Mouse (Mus musculus): Measurements from ENCODE around the gene Tmem186. TPM values are rescaled to one million over a fixed set of nuclear protein-coding genes. Genes with fewer than 3 reads are reported as not detected.

The Tmem186 gene
- polyA plus RNA-seq, 1 experiment from 2014 or later = 17.2 TPM

- H3K9me3 ChIP-seq (ENCODE audit: control insufficient read depth, low read length) = no peaks in the 10 kb centered on the region
- 0 out of 2 replicates have a peak, but pooled peaks cover 2% of the 10 kb centered on the region for H3K27me3 ChIP-seq (ENCODE audit: control insufficient read depth, insufficient read depth, low read length)
- no peak overlapping the region for H3K27ac ChIP-seq (replicated peaks; ENCODE audit: low read depth, low read length)
- H3K4me1 ChIP-seq (ENCODE audit: control insufficient read depth, insufficient read depth, low read length) = no peaks in the 10 kb centered on the region
- no peak overlapping the region for H3K4me3 ChIP-seq (ENCODE audit: low read depth, low read length)
- 53% methylated on average over 4 of the region's 4 CpGs for WGBS
- ATAC-seq (ENCODE audit: insufficient number of reproducible peaks, low FRiP score, low TSS enrichment, low read depth) (no peak), DNase-seq (ENCODE audit: low spot score) (peak; percentile 47)
- no peak overlapping the region for H3K4me2 ChIP-seq (ENCODE audit: low read depth, severe bottlenecking)
- no peaks in the 10 kb centered on the region for H3K36me3 ChIP-seq (ENCODE audit: control insufficient read depth, insufficient read depth, low read length)
- no peak overlapping the region for H3K9ac ChIP-seq (ENCODE audit: low read length)
Measured at GRCm38 (mm10) chr16:8676800-8677199, 39.3 kb upstream of the Tmem186 start.

GRCm38 (mm10) chr16:8676228-8676627 is 38.7 kb upstream of the Tmem186 start:
- H3K9me3 ChIP-seq (ENCODE audit: control insufficient read depth, low read length) = no peaks in the 10 kb centered on the region
- no peak overlapping the region for H3K27ac ChIP-seq (replicated peaks; ENCODE audit: low read depth, low read length)
- 84% methylated on average over 2 of the region's 2 CpGs for WGBS
- ATAC-seq (ENCODE audit: insufficient number of reproducible peaks, low FRiP score, low TSS enrichment, low read depth) = no peak
- no peak overlapping the region for H3K9ac ChIP-seq (ENCODE audit: low read length)
- H3K4me1 ChIP-seq (ENCODE audit: control insufficient read depth, insufficient read depth, low read length) = no peaks in the 10 kb centered on the region
- H3K27me3 ChIP-seq (ENCODE audit: control insufficient read depth, insufficient read depth, low read length) = 0 out of 2 replicates have a peak, but pooled peaks cover 2% of the 10 kb centered on the region
- no peaks in the 10 kb centered on the region for H3K36me3 ChIP-seq (ENCODE audit: control insufficient read depth, insufficient read depth, low read length)
- no peak overlapping the region for H3K4me2 ChIP-seq (ENCODE audit: low read depth, severe bottlenecking)
- no peak overlapping the region for H3K4me3 ChIP-seq (ENCODE audit: low read depth, low read length)
- no peak for DNase-seq (ENCODE audit: low spot score)

- Histone ChIP-seq H3K36me3 (ENCODE audit: control insufficient read depth, insufficient read depth, low read length) (no peaks in the 10 kb centered on the region), H3K4me2 (ENCODE audit: low read depth, severe bottlenecking) (no peak overlapping the region), H3K9me3 (ENCODE audit: control insufficient read depth, low read length) (no peaks in the 10 kb centered on the region), H3K27me3 (ENCODE audit: control insufficient read depth, insufficient read depth, low read length) (0 out of 2 replicates have a peak, but pooled peaks cover 2% of the 10 kb centered on the region), H3K27ac (replicated peaks; ENCODE audit: low read depth, low read length) (no peak overlapping the region), H3K9ac (ENCODE audit: low read length) (no peak overlapping the region), H3K4me3 (ENCODE audit: low read depth, low read length) (no peak overlapping the region), H3K4me1 (ENCODE audit: control insufficient read depth, insufficient read depth, low read length) (peaks cover 2% of the 10 kb centered on the region)
- ATAC-seq (ENCODE audit: insufficient number of reproducible peaks, low FRiP score, low TSS enrichment, low read depth) (no peak), DNase-seq (ENCODE audit: low spot score) (no peak)
- 86% methylated on average over 8 of the region's 8 CpGs for WGBS
Measured at GRCm38 (mm10) chr16:8675559-8675958, 38.0 kb upstream of the Tmem186 start.

- peaks cover 14% of the 10 kb centered on the region for H3K4me1 ChIP-seq (ENCODE audit: control insufficient read depth, insufficient read depth, low read length)
- H3K9ac ChIP-seq (ENCODE audit: low read length) = no peak overlapping the region
- no peak overlapping the region for H3K4me2 ChIP-seq (ENCODE audit: low read depth, severe bottlenecking)
- WGBS = 5% methylated on average over 8 of the region's 8 CpGs
- H3K4me3 ChIP-seq (ENCODE audit: low read depth, low read length) = no peak overlapping the region
- H3K27me3 ChIP-seq (ENCODE audit: control insufficient read depth, insufficient read depth, low read length) = 0 out of 2 replicates have a peak, but pooled peaks cover 2% of the 10 kb centered on the region
- no peaks in the 10 kb centered on the region for H3K9me3 ChIP-seq (ENCODE audit: control insufficient read depth, low read length)
- H3K27ac ChIP-seq (replicated peaks; ENCODE audit: low read depth, low read length) = no peak overlapping the region
- ATAC-seq (ENCODE audit: insufficient number of reproducible peaks, low FRiP score, low TSS enrichment, low read depth) = no peak
- H3K36me3 ChIP-seq (ENCODE audit: control insufficient read depth, insufficient read depth, low read length) = no peaks in the 10 kb centered on the region
- DNase-seq (ENCODE audit: low spot score) = peak; percentile 74
Measured at GRCm38 (mm10) chr16:8674165-8674564, 36.7 kb upstream of the Tmem186 start.

GRCm38 (mm10) chr16:8673343-8673742 is 35.8 kb upstream of the Tmem186 start:
- no peak overlapping the region for H3K27ac ChIP-seq (replicated peaks; ENCODE audit: low read depth, low read length)
- H3K36me3 ChIP-seq (ENCODE audit: control insufficient read depth, insufficient read depth, low read length) = no peaks in the 10 kb centered on the region
- DNase-seq (ENCODE audit: low spot score) (no peak), ATAC-seq (ENCODE audit: insufficient number of reproducible peaks, low FRiP score, low TSS enrichment, low read depth) (no peak)
- H3K27me3 ChIP-seq (ENCODE audit: control insufficient read depth, insufficient read depth, low read length) = 0 out of 2 replicates have a peak, but pooled peaks cover 2% of the 10 kb centered on the region
- WGBS = 67% methylated on average over 6 of the region's 6 CpGs
- no peaks in the 10 kb centered on the region for H3K9me3 ChIP-seq (ENCODE audit: control insufficient read depth, low read length)
- H3K4me1 ChIP-seq (ENCODE audit: control insufficient read depth, insufficient read depth, low read length) = peaks cover 14% of the 10 kb centered on the region
- no peak overlapping the region for H3K9ac ChIP-seq (ENCODE audit: low read length)
- H3K4me3 ChIP-seq (ENCODE audit: low read depth, low read length) = no peak overlapping the region
- H3K4me2 ChIP-seq (ENCODE audit: low read depth, severe bottlenecking) = no peak overlapping the region

GRCm38 (mm10) chr16:8672811-8673210 is 35.3 kb upstream of the Tmem186 start:
- Histone ChIP-seq H3K4me2 (ENCODE audit: low read depth, severe bottlenecking) (no peak overlapping the region; the same call in 1 of the 2 replicates), H3K4me1 (ENCODE audit: control insufficient read depth, insufficient read depth, low read length) (peaks cover 14% of the 10 kb centered on the region), H3K4me3 (ENCODE audit: low read depth, low read length) (no peak overlapping the region), H3K9me3 (ENCODE audit: control insufficient read depth, low read length) (no peaks in the 10 kb centered on the region), H3K36me3 (ENCODE audit: control insufficient read depth, insufficient read depth, low read length) (no peaks in the 10 kb centered on the region), H3K27ac (replicated peaks; ENCODE audit: low read depth, low read length) (no peak overlapping the region), H3K27me3 (ENCODE audit: control insufficient read depth, insufficient read depth, low read length) (0 out of 2 replicates have a peak, but pooled peaks cover 2% of the 10 kb centered on the region), H3K9ac (ENCODE audit: low read length) (no peak overlapping the region)
- DNase-seq (ENCODE audit: low spot score) = no peak
- no peak for ATAC-seq (ENCODE audit: insufficient number of reproducible peaks, low FRiP score, low TSS enrichment, low read depth)

- Histone ChIP-seq H3K4me3 (ENCODE audit: low read depth, low read length) (peak overlapping the region; percentile 72), H3K4me2 (ENCODE audit: low read depth, severe bottlenecking) (peak overlapping the region; percentile 68), H3K36me3 (ENCODE audit: control insufficient read depth, insufficient read depth, low read length) (no peaks in the 10 kb centered on the region), H3K27me3 (ENCODE audit: control insufficient read depth, insufficient read depth, low read length) (0 out of 2 replicates have a peak, but pooled peaks cover 2% of the 10 kb centered on the region), H3K9ac (ENCODE audit: low read length) (peak overlapping the region; percentile 65), H3K9me3 (ENCODE audit: control insufficient read depth, low read length) (no peaks in the 10 kb centered on the region), H3K27ac (replicated peaks; ENCODE audit: low read depth, low read length) (no peak overlapping the region), H3K4me1 (ENCODE audit: control insufficient read depth, insufficient read depth, low read length) (peaks cover 14% of the 10 kb centered on the region)
- ATAC-seq (ENCODE audit: insufficient number of reproducible peaks, low FRiP score, low TSS enrichment, low read depth) (no peak), DNase-seq (ENCODE audit: low spot score) (no peak)
- under 1% methylated on average over 18 of the region's 18 CpGs for WGBS
Measured at GRCm38 (mm10) chr16:8672350-8672687, 34.8 kb upstream of the Tmem186 start.

GRCm38 (mm10) chr16:8671551-8672349 is 34.2 kb upstream of the Tmem186 start, which contains the start of gene Carhsp1:
Carhsp1 (minus strand) TSS chr16:8672155.
- 0 out of 2 replicates have a peak, but pooled peaks cover 2% of the 10 kb centered on the region for H3K27me3 ChIP-seq (ENCODE audit: control insufficient read depth, insufficient read depth, low read length)
- ATAC-seq (ENCODE audit: insufficient number of reproducible peaks, low FRiP score, low TSS enrichment, low read depth) = peak; percentile 93
- H3K9ac ChIP-seq (ENCODE audit: low read length) = peak within 1 kb of the TSS; percentile 72
- WGBS = under 1% methylated on average over 67 of the region's 67 CpGs
- DNase-seq (ENCODE audit: low spot score) = peak; percentile 96
- no peaks in the 10 kb centered on the region for H3K36me3 ChIP-seq (ENCODE audit: control insufficient read depth, insufficient read depth, low read length)
- peak within 1 kb of the TSS; percentile 70 for H3K27ac ChIP-seq (replicated peaks; ENCODE audit: low read depth, low read length)
- no peaks in the 10 kb centered on the region for H3K9me3 ChIP-seq (ENCODE audit: control insufficient read depth, low read length)
- H3K4me1 ChIP-seq (ENCODE audit: control insufficient read depth, insufficient read depth, low read length) = peaks cover 14% of the 10 kb centered on the region
- H3K4me2 ChIP-seq (ENCODE audit: low read depth, severe bottlenecking) = peak within 1 kb of the TSS; percentile 68
- H3K4me3 ChIP-seq (ENCODE audit: low read depth, low read length) = peak within 1 kb of the TSS; percentile 72

Measured in limb, embryonic 11.5 days (tissue).